Mouse (Mus musculus): ENCODE measurements around the gene Lrrc74b. TPM values are rescaled to one million over a fixed set of nuclear protein-coding genes. Genes with fewer than 3 reads are reported as not detected.
"Not testable (repeated sequence)": the region's sequence is repeated elsewhere in the genome, so short reads cannot be mapped to it uniquely, and the experiment has no call there.

The Lrrc74b gene
- polyA plus RNA-seq, 1 experiment from 2014 or later = 1.3 TPM

GRCm38 (mm10) chr16:17510143-17510542 is 50.9 kb downstream of the Lrrc74b start:
- peaks cover 28% of the 10 kb centered on the region for H3K36me3 ChIP-seq (replicated peaks)
- ATAC-seq (replicated peaks) = no peak
- H3K9me3 ChIP-seq = no peaks in the 10 kb centered on the region
- no peaks in the 10 kb centered on the region for H3K27me3 ChIP-seq (replicated peaks)
- H3K9ac ChIP-seq = no peak overlapping the region
- H3K4me2 ChIP-seq = peak overlapping the region; percentile 73
- no peak overlapping the region for H3K27ac ChIP-seq
- H3K4me1 ChIP-seq = peaks cover 20% of the 10 kb centered on the region
- H3K4me3 ChIP-seq = peak overlapping the region; percentile 86; the same call in 1 of the 2 replicates
- WGBS = 97% methylated on average over 2 of the region's 2 CpGs

DNA sequence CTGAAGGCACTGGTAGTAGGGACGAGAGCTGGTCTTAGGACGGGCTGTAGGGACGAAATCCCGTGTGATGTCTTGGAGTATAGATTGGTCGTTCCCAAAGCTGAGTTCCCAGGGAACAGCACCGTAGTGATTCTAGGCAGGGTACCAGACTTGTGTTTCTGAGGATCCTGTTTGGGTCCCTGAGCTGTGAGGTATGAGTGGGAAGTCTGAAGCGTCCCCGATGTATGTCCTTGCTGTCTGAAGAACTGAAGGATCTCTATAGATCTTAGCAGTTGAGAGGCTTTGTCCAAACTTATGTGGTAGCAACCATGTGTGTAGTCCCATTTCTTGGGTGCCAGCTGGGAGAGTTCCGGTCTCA is 51.8 kb downstream of the Lrrc74b start:
- H3K4me3 ChIP-seq = peak overlapping the region; percentile 86
- H3K4me2 ChIP-seq = peak overlapping the region; percentile 73
- ATAC-seq (replicated peaks) = peak; percentile 21
- peak overlapping the region; percentile 87 for H3K9ac ChIP-seq
- no peaks in the 10 kb centered on the region for H3K27me3 ChIP-seq (replicated peaks)
- peaks cover 23% of the 10 kb centered on the region for H3K36me3 ChIP-seq (replicated peaks)
- 11% methylated on average over 9 of the region's 9 CpGs for WGBS
- H3K27ac ChIP-seq = peak overlapping the region; percentile 97
- H3K9me3 ChIP-seq = no peaks in the 10 kb centered on the region
- H3K4me1 ChIP-seq = peaks cover 20% of the 10 kb centered on the region

GRCm38 (mm10) chr16:17508546-17509239 is 52.4 kb downstream of the Lrrc74b start, which contains the start of gene Lztr1:
Gene Lztr1 (plus strand): TSS chr16:17508688.
- H3K4me2 ChIP-seq = peak within 1 kb of the TSS; percentile 73
- peak within 1 kb of the TSS; percentile 86 for H3K4me3 ChIP-seq
- ATAC-seq (replicated peaks) = peak; percentile 98
- H3K9me3 ChIP-seq = no peaks in the 10 kb centered on the region
- peak within 1 kb of the TSS; percentile 87 for H3K9ac ChIP-seq
- H3K27me3 ChIP-seq (replicated peaks) = no peaks in the 10 kb centered on the region
- H3K4me1 ChIP-seq = peaks cover 20% of the 10 kb centered on the region
- peak within 1 kb of the TSS; percentile 97 for H3K27ac ChIP-seq
- under 1% methylated on average over 50 of the region's 50 CpGs for WGBS
- peaks cover 18% of the 10 kb centered on the region for H3K36me3 ChIP-seq (replicated peaks)

DNA sequence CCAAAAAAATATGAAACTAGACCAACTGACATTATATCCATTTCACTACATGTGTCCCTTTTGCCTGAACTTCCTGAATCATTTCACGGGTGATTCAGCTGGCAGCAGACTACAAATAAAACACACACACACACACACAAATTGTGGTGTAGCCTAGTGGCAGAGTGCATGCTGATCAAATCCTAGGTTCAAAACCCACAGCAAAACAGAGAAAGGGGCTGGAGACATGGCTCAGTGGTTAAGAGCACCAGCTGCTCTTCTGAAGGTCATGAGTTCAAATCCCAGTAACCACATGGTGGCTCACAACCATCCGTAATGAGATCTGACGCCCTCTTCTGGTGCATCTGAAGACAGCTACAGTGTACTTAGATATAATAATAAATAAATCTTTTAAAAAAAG is 53.0 kb downstream of the Lrrc74b start:
- peak overlapping the region; percentile 73 for H3K4me2 ChIP-seq
- peak overlapping the region; percentile 87 for H3K9ac ChIP-seq
- H3K27ac ChIP-seq = peak overlapping the region; percentile 97
- WGBS = 28% methylated on average over 3 of the region's 3 CpGs
- peaks cover 20% of the 10 kb centered on the region for H3K4me1 ChIP-seq
- peak overlapping the region; percentile 86 for H3K4me3 ChIP-seq
- peaks cover 12% of the 10 kb centered on the region for H3K36me3 ChIP-seq (replicated peaks)
- H3K27me3 ChIP-seq (replicated peaks); ATAC-seq (replicated peaks); H3K9me3 ChIP-seq: not testable (repeated sequence)

GRCm38 (mm10) chr16:17507018-17507552 is 54.0 kb downstream of the Lrrc74b start:
- H3K4me3 ChIP-seq = no peak overlapping the region
- H3K27me3 ChIP-seq (replicated peaks) = no peaks in the 10 kb centered on the region
- H3K4me2 ChIP-seq = no peak overlapping the region
- peaks cover 2% of the 10 kb centered on the region for H3K36me3 ChIP-seq (replicated peaks)
- no peak for ATAC-seq (replicated peaks)
- peaks cover 20% of the 10 kb centered on the region for H3K4me1 ChIP-seq
- H3K9me3 ChIP-seq = no peaks in the 10 kb centered on the region
- WGBS = 89% methylated on average over 5 of the region's 5 CpGs
- no peak overlapping the region for H3K27ac ChIP-seq
- H3K9ac ChIP-seq = no peak overlapping the region

DNA sequence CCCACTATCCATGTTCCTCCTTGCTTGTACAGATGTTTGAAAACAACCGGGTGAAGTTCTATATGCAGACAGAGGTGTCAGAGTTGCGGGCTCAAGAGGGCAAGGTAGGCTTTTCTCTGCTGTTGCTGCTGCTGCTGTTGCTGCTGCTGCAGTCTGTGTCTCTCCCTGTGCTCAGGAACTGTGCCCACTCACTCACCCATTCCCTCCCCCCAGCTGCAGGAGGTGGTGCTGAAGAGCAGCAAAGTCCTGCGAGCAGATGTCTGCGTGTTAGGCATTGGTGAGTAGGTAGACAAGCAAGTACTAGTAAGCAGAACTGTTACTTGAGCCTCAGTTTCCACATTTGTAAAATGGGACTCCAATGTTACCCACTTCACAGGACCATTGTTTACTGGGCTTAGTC is 58.4 kb downstream of the Lrrc74b start:
- Histone ChIP-seq H3K4me2 (no peak overlapping the region), H3K27ac (no peak overlapping the region), H3K9me3 (no peaks in the 10 kb centered on the region), H3K9ac (no peak overlapping the region), H3K27me3 (replicated peaks) (no peaks in the 10 kb centered on the region), H3K36me3 (replicated peaks) (no peaks in the 10 kb centered on the region), H3K4me1 (peaks cover 14% of the 10 kb centered on the region), H3K4me3 (no peak overlapping the region)
- ATAC-seq (replicated peaks) = no peak
- 83% methylated on average over 4 of the region's 4 CpGs for WGBS

DNA sequence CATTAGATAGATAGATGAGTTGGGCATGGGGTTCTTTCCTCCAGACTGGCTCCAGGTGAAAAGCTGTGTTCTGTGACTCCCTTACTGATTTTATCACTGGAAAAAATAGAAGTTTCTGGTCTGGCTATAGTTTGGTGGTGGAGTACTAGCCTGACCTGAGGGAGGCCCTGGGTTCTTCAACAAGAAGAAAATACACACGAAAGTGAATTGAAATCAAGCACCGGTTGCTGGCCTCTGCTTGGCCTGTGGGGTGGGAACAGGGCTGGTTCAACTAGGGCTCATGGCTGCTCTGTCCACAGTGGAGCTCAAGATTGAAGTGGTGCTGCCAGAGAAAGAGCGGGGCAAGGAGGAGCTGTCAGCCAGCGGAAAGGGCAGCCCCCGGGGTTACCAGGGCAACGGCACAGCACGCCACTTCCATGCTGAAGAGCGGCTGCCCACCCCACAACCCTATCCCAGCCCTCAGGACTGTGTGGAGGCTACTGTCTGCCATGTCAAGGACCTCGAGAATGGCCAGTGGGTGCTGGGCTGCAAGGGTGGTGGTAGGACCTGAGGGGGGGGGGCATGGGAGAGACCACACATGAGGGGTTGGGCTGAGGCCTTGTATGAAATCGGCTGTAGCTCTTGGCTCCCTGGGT is 61.7 kb downstream of the Lrrc74b start:
- peak; percentile 86 for ATAC-seq (replicated peaks)
- WGBS = 9% methylated on average over 10 of the region's 10 CpGs
- peaks cover 20% of the 10 kb centered on the region for H3K4me1 ChIP-seq
- H3K9ac ChIP-seq = no peak overlapping the region
- H3K36me3 ChIP-seq (replicated peaks) = no peaks in the 10 kb centered on the region
- no peaks in the 10 kb centered on the region for H3K27me3 ChIP-seq (replicated peaks)
- H3K27ac ChIP-seq = no peak overlapping the region
- H3K9me3 ChIP-seq = no peaks in the 10 kb centered on the region
- no peak overlapping the region for H3K4me3 ChIP-seq
- H3K4me2 ChIP-seq = peak overlapping the region; percentile 21; the same call in 1 of the 2 replicates

- no peaks in the 10 kb centered on the region for H3K27me3 ChIP-seq (replicated peaks)
- ATAC-seq (replicated peaks) = peak; percentile 27; the same call in 1 of the 2 replicates
- H3K4me3 ChIP-seq = no peak overlapping the region
- H3K27ac ChIP-seq = peak overlapping the region; percentile 49
- no peaks in the 10 kb centered on the region for H3K36me3 ChIP-seq (replicated peaks)
- no peak overlapping the region for H3K9ac ChIP-seq
- no peaks in the 10 kb centered on the region for H3K9me3 ChIP-seq
- peaks cover 20% of the 10 kb centered on the region for H3K4me1 ChIP-seq
- H3K4me2 ChIP-seq = no peak overlapping the region
- WGBS = 67% methylated on average over 2 of the region's 2 CpGs
Observed at GRCm38 (mm10) chr16:17496499-17497305, 64.3 kb downstream of the Lrrc74b start.

Other genes with a start within 250 kb of the Lrrc74b start
- gene Serpind1, start 229.9 kb downstream of the Lrrc74b start, polyA plus RNA-seq (2015; fragmentation: Nextera tagmentation; extraction: Ambion mirVana) = 5.8 and 6.0 TPM in 2 replicates
- gene Snap29, start 155.3 kb downstream of the Lrrc74b start, polyA plus RNA-seq (2015; fragmentation: Nextera tagmentation; extraction: Ambion mirVana) = 24.5 and 25.1 TPM in 2 replicates
- gene Pi4ka, start 154.9 kb downstream of the Lrrc74b start, polyA plus RNA-seq (2015; fragmentation: Nextera tagmentation; extraction: Ambion mirVana) = 68.4 and 77.8 TPM in 2 replicates
- 83.2 and 89.6 TPM in 2 replicates for gene Crkl, start 109.3 kb downstream of the Lrrc74b start, polyA plus RNA-seq (2015; fragmentation: Nextera tagmentation; extraction: Ambion mirVana)
- gene Aifm3, start 71.6 kb downstream of the Lrrc74b start, polyA plus RNA-seq (2015; fragmentation: Nextera tagmentation; extraction: Ambion mirVana) = 16.8 and 17.9 TPM in 2 replicates
- gene Lztr1, start 52.6 kb downstream of the Lrrc74b start, polyA plus RNA-seq (2015; fragmentation: Nextera tagmentation; extraction: Ambion mirVana) = 146 and 164 TPM in 2 replicates
- gene Thap7, start 30.1 kb downstream of the Lrrc74b start, polyA plus RNA-seq (2015; fragmentation: Nextera tagmentation; extraction: Ambion mirVana) = 60.4 and 65.3 TPM in 2 replicates
- 2.3 and 3.1 TPM in 2 replicates for gene P2rx6, start 638 bp upstream of the Lrrc74b start, polyA plus RNA-seq (2015; fragmentation: Nextera tagmentation; extraction: Ambion mirVana)
- gene Slc7a4, start 22.0 kb upstream of the Lrrc74b start, polyA plus RNA-seq (2015; fragmentation: Nextera tagmentation; extraction: Ambion mirVana) = 38.7 and 42.7 TPM in 2 replicates
- gene Smpd4, start 58.1 kb upstream of the Lrrc74b start, polyA plus RNA-seq (2015; fragmentation: Nextera tagmentation; extraction: Ambion mirVana) = 30.1 and 34.7 TPM in 2 replicates
- 11.2 and 11.5 TPM in 2 replicates for gene Ccdc74a, start 85.2 kb upstream of the Lrrc74b start, polyA plus RNA-seq (2015; fragmentation: Nextera tagmentation; extraction: Ambion mirVana)
- gene Med15, start 171.6 kb upstream of the Lrrc74b start, polyA plus RNA-seq (2015; fragmentation: Nextera tagmentation; extraction: Ambion mirVana) = 53.2 and 59.4 TPM in 2 replicates
- gene Klhl22, start 198.4 kb upstream of the Lrrc74b start, polyA plus RNA-seq (2015; fragmentation: Nextera tagmentation; extraction: Ambion mirVana) = 93.2 and 93.4 TPM in 2 replicates
- 1.7 and 2.6 TPM in 2 replicates for gene Scarf2, start 236.0 kb upstream of the Lrrc74b start, polyA plus RNA-seq (2015; fragmentation: Nextera tagmentation; extraction: Ambion mirVana)

Data from midbrain, embryonic 15.5 days (tissue).